Mouse (Mus musculus) embryo, embryonic 10 days (tissue): Measurements from ENCODE around the gene Fbrs.
"Not testable (repeated sequence)": the region's sequence is repeated elsewhere in the genome, so short reads cannot be mapped to it uniquely, and the experiment has no call there.

Source experiments
- DNase-seq: peaks from one replicate; pipeline ENCODE4 v3.0.0-alpha.2; 2015; ENCODE audit warnings: low spot score

Gene Fbrs

DNA sequence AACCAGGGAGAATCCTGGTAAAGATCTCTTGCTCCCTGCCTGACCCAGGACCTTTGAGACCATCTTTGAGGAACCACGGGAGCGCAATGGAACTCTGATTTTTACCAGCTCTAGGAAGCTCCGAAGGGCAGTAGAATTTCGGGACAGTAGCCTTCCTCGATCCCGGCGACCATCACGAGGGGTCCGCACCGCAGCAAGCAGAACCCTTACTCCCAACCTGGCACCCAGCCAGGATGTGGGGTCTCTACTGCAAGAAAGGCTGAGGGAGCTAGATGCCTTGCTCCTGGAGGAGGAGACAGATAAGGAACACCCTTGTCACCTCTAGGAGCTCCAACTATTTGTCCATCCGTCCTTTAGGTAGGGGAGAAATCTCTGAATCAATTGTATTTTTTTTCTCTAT lies 2.7 kb upstream of the Fbrs start:
- DNase-seq: no peak

GRCm38 (mm10) chr7:127476855-127477254 lies 2.1 kb upstream of the Fbrs start:
- no peak for DNase-seq

DNA sequence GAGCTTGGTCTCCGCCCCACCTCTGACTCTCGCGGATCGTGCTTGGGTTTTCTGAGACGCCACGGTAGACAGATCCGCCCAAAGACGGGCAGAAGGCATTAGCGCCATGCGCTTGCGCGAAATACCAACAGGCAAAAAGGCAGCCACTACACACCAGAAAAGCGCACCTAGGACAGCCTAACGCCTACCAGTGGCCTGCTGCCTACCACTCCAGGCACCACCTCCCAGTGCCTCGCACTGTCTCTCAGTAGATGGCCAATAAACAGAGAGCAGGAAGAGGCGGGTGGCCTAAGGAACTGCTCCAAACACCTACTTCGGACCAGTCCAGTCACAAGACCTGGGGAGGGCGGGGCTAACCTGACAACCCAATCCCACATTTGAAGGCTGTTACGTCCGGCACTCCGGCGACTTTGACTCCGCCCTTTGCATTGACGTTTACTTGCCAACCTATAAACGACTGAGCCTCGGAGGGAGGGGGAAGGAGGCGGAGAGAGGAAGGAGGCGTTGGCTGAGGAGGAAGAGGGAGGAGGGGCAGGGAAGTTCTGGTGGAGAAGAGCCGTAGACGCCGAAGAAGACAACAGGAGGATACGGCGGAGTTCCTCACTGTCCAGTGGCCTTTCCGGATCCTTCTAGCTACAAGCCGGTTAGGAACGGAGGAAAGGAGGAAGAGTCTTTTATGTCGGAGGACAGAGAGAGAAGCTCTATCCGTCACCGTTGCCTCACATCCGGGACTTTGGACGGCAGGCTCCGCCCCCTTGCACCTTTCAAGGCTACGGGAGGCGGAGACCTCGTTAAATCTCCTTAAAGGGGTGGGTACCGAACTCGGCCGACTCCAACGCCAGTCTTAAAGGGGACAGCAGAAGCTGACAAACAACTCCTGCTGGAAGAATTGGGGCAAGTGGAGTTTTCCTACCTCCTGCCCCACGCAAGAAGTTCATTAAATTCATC lies 1.0 kb upstream of the Fbrs start:
- DNase-seq: peak; percentile 100

- no peak for DNase-seq
Measured at GRCm38 (mm10) chr7:127479318-127480225, 573 bp downstream of the Fbrs start.

GRCm38 (mm10) chr7:127480321-127480720 lies 1.3 kb downstream of the Fbrs start:
- DNase-seq: no peak

DNA sequence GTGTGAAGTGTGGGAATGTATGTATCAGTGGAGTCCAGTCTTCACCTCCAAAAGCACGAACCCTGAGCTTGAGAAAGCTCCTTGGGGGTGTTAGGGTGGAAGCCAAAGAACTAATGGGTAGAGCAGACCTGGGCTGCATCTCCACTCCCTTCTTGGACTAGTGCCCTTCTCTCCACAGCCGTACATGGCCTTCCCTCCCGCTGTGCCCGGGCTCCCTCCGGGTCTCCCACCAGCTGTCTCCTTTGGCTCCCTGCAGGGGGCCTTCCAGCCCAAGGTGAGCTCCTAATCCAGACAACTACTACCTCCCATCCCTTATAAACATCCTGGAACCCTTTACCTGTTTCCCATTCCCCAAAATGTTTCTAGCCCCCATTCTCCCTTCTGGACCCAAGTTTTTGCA lies 6.4 kb downstream of the Fbrs start:
- DNase-seq: no peak

DNA sequence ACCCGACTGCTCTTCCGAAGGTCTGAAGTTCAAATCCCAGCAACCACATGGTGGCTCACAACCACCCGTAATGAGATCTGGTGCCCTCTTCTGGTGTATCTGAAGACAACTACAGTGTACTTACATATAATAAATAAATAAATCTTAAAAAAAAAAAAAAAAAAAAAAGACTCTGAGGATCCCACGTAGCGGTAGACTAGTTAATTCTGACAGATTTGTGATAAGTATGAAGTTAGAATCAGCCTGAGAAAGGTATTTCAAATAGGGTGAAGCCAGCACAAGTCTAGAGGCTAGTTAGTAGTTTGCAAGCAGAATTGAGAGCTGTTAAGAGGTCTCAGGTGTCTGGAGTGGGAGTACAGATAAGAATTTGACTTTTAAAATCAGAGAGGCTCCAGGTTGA lies 9.4 kb downstream of the Fbrs start:
- not testable (repeated sequence) for DNase-seq

DNA sequence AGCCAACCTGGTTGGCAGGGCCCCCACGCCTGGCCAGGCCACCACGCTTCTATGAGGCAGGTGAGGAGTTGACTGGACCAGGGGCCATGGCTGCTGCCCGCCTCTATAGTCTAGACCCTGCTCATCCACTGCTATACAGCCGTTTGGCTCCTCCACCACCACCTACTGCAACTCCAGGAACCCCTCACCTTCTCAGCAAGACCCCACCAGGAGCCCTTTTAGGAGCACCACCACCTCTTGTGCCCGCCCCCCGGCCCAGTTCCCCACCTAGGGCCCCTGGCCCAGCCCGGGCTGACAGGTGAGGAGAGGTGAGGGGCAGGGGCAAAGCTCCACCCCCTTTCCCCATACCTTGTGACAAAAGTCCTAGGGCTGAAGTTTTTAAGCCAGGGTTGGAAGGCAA lies 11.0 kb downstream of the Fbrs start:
- DNase-seq: no peak

GRCm38 (mm10) chr7:127491846-127492245 lies 12.8 kb downstream of the Fbrs start:
- no peak for DNase-seq

DNA sequence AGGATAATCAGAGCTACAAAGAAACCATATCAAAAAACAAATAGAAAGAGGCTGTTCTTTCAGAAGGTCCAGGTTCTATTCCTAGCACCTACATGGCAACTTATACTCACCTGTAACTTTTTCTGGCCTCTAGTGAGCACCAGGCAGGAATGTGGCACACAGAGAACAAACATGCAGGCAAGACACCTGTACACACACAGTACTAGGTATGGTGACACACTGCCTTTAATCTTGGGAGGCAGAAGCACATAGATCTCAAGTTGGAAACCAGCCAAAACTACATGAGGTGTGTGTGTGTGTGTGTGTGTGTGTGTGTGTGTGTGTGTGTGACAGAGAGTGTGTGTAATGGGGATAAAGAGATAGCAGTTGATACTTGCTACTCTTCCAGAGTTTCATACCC lies 15.6 kb downstream of the Fbrs start:
- DNase-seq: no peak

DNA sequence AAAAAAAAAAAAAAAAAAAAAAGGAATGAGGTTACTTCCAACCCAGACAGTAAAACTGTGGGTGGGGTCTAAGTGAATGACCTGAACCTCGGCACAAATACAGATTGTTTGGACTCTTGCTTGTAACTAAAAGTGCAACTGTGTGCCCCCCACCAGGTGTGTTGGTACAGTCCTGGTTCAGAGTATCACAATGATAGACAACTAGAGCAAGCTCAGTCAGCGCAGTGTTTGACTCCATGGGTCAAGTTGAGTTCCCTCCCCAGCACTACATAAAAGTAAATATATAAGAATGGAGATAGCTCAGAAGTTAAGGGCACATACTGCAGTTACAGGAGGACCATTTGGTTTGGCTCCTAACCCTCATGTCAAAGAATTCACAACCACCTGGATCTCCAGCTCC lies 18.4 kb downstream of the Fbrs start:
- no peak for DNase-seq

GRCm38 (mm10) chr7:127498407-127498806 lies 19.4 kb downstream of the Fbrs start:
- DNase-seq: peak; percentile 53

DNA sequence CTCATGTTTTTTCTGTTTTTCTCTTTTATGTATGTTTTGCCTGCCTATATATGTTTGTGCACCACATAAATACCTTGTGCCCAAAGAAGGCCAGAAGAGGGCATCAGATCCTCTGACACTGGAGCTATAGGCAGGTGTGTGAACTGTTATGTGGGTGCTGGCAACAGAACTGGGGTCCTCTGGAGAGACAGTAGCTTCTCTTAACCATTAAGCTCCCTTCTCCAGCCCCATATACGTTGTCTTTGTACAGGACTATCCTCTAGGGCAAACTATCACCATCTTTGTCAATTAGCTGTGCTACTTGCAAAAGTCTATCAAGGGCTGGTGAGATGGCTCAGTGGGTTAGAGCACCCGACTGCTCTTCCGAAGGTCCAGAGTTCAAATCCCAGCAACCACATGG lies 29.3 kb downstream of the Fbrs start:
- DNase-seq: no peak

GRCm38 (mm10) chr7:127509830-127510229 lies 30.8 kb downstream of the Fbrs start:
- DNase-seq: not testable (repeated sequence)

- DNase-seq: peak; percentile 42
Measured at GRCm38 (mm10) chr7:127511241-127511640, 32.2 kb downstream of the Fbrs start.

DNA sequence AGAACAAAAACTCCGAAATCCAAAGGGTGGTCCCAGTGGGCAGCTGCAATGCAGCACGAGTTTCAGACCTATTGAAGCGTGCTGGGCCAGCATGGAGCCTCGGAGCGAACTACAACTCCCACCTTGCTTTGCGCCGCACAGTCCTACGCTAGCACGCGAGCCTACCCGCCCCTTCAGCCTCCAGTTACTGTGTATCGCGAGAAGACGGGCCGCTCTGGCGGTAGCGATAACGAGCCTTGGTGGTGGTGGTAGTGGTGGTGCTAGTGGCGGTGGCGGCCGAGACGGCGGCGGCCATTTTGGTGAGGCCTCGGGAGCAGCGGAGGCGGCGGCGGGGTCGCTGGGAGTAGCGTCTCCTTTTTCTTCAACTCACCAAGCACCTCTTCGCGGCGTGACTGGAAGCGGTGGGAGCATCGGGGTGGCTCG lies 32.8 kb downstream of the Fbrs start, which contains the start of gene Srcap:
TSS of gene Srcap (plus strand) at position 176 of the 423 bp plus-strand sequence.
- peak; percentile 100 for DNase-seq

- DNase-seq: peak; percentile 89
Measured at GRCm38 (mm10) chr7:127512231-127513015, 33.4 kb downstream of the Fbrs start.

- no peak for DNase-seq
Measured at GRCm38 (mm10) chr7:127513016-127513390, 34.0 kb downstream of the Fbrs start.

DNA sequence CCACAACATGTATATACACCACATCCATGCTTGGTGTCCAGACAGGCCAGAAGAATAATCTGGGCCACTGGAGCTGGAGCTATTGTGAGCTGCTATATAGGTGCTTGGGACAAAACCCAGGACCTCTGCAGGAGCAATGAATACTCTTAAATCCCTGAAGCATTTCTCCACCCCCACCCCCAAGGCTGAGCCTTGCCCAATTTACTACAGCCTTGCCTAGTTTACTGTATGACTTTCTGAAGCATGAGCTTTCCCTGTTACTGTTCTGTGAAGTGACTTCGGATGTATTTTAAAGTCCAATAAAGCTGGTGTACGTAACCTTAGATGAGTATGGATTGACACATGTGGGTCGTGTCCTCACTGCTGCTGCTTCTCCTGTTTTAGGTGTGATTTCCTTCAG lies 34.8 kb downstream of the Fbrs start:
- DNase-seq: no peak

DNA sequence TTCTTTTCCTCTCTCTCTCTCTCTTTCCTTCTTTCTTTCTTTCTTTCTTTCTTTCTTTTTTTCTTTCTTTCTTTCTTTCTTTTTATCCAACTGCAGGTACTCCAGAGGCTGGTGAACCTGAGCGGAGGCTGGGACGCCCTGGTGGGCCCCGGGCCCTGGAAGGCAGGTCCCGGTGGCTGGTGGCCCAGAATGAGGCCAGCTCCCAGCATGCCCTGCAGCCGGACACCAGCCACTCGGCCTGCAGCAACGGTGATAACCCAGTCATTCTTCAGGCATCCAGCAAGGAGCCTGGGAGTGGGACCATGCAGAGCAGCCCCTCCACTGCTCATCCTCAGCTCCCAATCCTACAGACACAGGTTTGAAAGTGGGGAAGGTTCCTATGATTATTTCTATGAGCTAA lies 36.8 kb downstream of the Fbrs start:
- no peak for DNase-seq

GRCm38 (mm10) chr7:127516344-127516743 lies 37.3 kb downstream of the Fbrs start:
- DNase-seq: no peak

- DNase-seq: no peak
Measured at GRCm38 (mm10) chr7:127519284-127519683, 40.3 kb downstream of the Fbrs start, which contains the start of gene Gm42715. TSS of gene Gm42715 (plus strand) at chr7:127519584.
